Mouse (Mus musculus) CH12.LX (cell line): ENCODE measurements around the gene Trim33. TPM values are rescaled to one million over a fixed set of nuclear protein-coding genes. Genes with fewer than 3 reads are reported as not detected.
A peak's percentile ranks its signal among the peaks of the same experiment; 100 is the strongest.

Experiments
- DNase-seq: peaks from one replicate; pipeline ENCODE4 v3.0.0-alpha.2; 2013; ENCODE audit errors: extremely low read depth
- H3K27ac ChIP-seq: 2 replicates; pipeline ENCODE4 v1.5.1; 2012; ENCODE audit warnings: low read depth, mild to moderate bottlenecking, control low read depth, moderate library complexity; ENCODE audit not compliant: insufficient read depth
- H3K27me3 ChIP-seq: replicated peaks from 2 replicates; pipeline ENCODE3; 2012; ENCODE audit warnings: inconsistent platforms
- H3K36me3 ChIP-seq, 2 experiments: replicated peaks in 1 of 2; 2 replicates each; pipeline versions ENCODE3 to v1.6.1; 2012; ENCODE audit warnings: inconsistent platforms in 1 of 2, low read length in 1 of 2, mild to moderate bottlenecking in 1 of 2, mixed read lengths in 1 of 2, moderate library complexity in 1 of 2; ENCODE audit not compliant: control insufficient read depth in 1 of 2, insufficient read depth in 1 of 2
- H3K4me1 ChIP-seq, 2 experiments: 2 replicates each; pipeline ENCODE4 v1.6.1; 2012; ENCODE audit warnings: inconsistent platforms in 1 of 2, moderate library complexity in 1 of 2; ENCODE audit not compliant: insufficient read depth in 2 of 2, control insufficient read depth in 1 of 2
- H3K4me2 ChIP-seq: 2 replicates; pipeline ENCODE4 v1.6.1; 2012; ENCODE audit warnings: low read depth, mild to moderate bottlenecking, control low read depth; ENCODE audit not compliant: poor library complexity, insufficient read depth, severe bottlenecking
- H3K4me3 ChIP-seq, 3 experiments: fragments of 150-350 bp in 1 of 3; sonication (generic) in 1 of 3; replicated peaks in 1 of 3; 2 replicates each; pipeline versions ENCODE3 to v1.5.1; 2011 to 2012; ENCODE audit warnings: low read depth in 2 of 3, low read length in 2 of 3, mild to moderate bottlenecking in 2 of 3, moderate library complexity in 2 of 3, control low read depth in 1 of 3, improper control_type of control experiment in 1 of 3, inconsistent platforms in 1 of 3, mixed read lengths in 1 of 3; ENCODE audit not compliant: poor library complexity in 1 of 3
- H3K79me2 ChIP-seq: replicated peaks from 2 replicates; pipeline ENCODE4 v1.6.1; 2012; ENCODE audit warnings: mild to moderate bottlenecking, moderate library complexity; ENCODE audit not compliant: control insufficient read depth, poor library complexity, insufficient read depth, severe bottlenecking; ENCODE audit errors: extremely low read depth
- H3K9ac ChIP-seq: 2 replicates; pipeline ENCODE4 v1.6.1; 2012; ENCODE audit warnings: low read depth, mild to moderate bottlenecking, control low read depth, moderate library complexity; ENCODE audit not compliant: insufficient read depth
- H3K9me3 ChIP-seq: replicated peaks from 2 replicates; pipeline ENCODE3; 2012; ENCODE audit warnings: low read length, inconsistent platforms, mixed read lengths
- CHD1 ChIP-seq: IDR thresholded peaks from 2 replicates; pipeline ENCODE4 v1.6.1; 2012; ENCODE audit warnings: low read depth, low read length, improper control_type of control experiment, inconsistent platforms
- CTCF ChIP-seq, 2 experiments: IDR thresholded peaks in 1 of 2; conservative IDR thresholded peaks in 1 of 2; 2 replicates each; pipeline ENCODE4 v1.5.1; 2011 to 2012; ENCODE audit warnings: low read depth in 2 of 2, low read length in 2 of 2, improper control_type of control experiment in 1 of 2, inconsistent platforms in 1 of 2, mild to moderate bottlenecking in 1 of 2, moderate library complexity in 1 of 2
- ETS1 ChIP-seq: conservative IDR thresholded peaks from 2 replicates; pipeline ENCODE4 v1.6.1; 2012; ENCODE audit warnings: low read depth, mild to moderate bottlenecking, inconsistent platforms, low read length, improper control_type of control experiment, moderate library complexity
- KAT2A ChIP-seq: IDR thresholded peaks from 2 replicates; pipeline ENCODE4 v1.6.1; 2012; ENCODE audit warnings: low read length, improper control_type of control experiment, inconsistent platforms; ENCODE audit not compliant: insufficient replicate concordance
- MYC ChIP-seq: IDR thresholded peaks from 2 replicates; pipeline ENCODE4 v1.6.1; 2011; ENCODE audit warnings: low read depth, mild to moderate bottlenecking, improper control_type of control experiment, low read length
- NELFE ChIP-seq: IDR thresholded peaks from 2 replicates; pipeline ENCODE4 v1.6.1; 2011; ENCODE audit warnings: low read depth, low read length, improper control_type of control experiment
- PAX5 ChIP-seq: IDR thresholded peaks from 2 replicates; pipeline ENCODE4 v1.6.1; 2012; ENCODE audit warnings: low read length, inconsistent platforms, mixed read lengths
- RAD21 ChIP-seq: IDR thresholded peaks from 2 replicates; pipeline ENCODE4 v1.6.1; 2011; ENCODE audit warnings: low read depth, mild to moderate bottlenecking, low read length, improper control_type of control experiment, moderate library complexity
- SMC3 ChIP-seq: IDR thresholded peaks from 2 replicates; pipeline ENCODE4 v1.6.1; 2011; ENCODE audit warnings: low read depth, low read length, improper control_type of control experiment
- ZC3H11A ChIP-seq: IDR thresholded peaks from 2 replicates; pipeline ENCODE4 v1.6.1; 2012; ENCODE audit warnings: low read depth, mild to moderate bottlenecking, inconsistent platforms, low read length, improper control_type of control experiment
- ZNF384 ChIP-seq: IDR thresholded peaks from 2 replicates; pipeline ENCODE4 v1.6.1; 2012; ENCODE audit warnings: low read depth, low read length, improper control_type of control experiment, inconsistent platforms
- dilution Hi-C: fragments of 300-500 bp; cut with MboI; formaldehyde crosslinking; loops from 2 replicates; pipeline ENCODE4 v1.14.3; 2020; ENCODE audit warnings: low sequenced_read_pairs; ENCODE audit not compliant: extremely low pct_unique_long_range_greater_than_20kb, extremely low pct_ligation_motif_present
- in situ Hi-C: fragments of 300-500 bp; cut with MboI; formaldehyde crosslinking; loops from 3 replicates; pipeline ENCODE4 v1.14.3; 2019; ENCODE audit warnings: low sequenced_read_pairs, low pct_ligation_motif_present, low pct_unique_long_range_greater_than_20kb, mixed read lengths
- polyA plus RNA-seq: library from polyadenylated mRNA; unstranded; fragments of >175 nt; gene quantifications from 2 replicates; pipeline ENCODE4 v1.2.1, GENCODE M21; 2012; ENCODE audit warnings: low read depth; ENCODE audit not compliant: insufficient read length
- total RNA-seq, 2 experiments: library from RNA; depleted of rRNA; stranded (reverse); fragments of 300-350 nt in 1 of 2; fragments of >200 nt in 1 of 2; gene quantifications; 2 replicates each; pipeline ENCODE4 v1.2.3; 2012 to 2014

Trim33 gene
- total and polyA plus RNA-seq, 3 experiments = 11.7 to 29.3 (median 28.1) TPM

DNA sequence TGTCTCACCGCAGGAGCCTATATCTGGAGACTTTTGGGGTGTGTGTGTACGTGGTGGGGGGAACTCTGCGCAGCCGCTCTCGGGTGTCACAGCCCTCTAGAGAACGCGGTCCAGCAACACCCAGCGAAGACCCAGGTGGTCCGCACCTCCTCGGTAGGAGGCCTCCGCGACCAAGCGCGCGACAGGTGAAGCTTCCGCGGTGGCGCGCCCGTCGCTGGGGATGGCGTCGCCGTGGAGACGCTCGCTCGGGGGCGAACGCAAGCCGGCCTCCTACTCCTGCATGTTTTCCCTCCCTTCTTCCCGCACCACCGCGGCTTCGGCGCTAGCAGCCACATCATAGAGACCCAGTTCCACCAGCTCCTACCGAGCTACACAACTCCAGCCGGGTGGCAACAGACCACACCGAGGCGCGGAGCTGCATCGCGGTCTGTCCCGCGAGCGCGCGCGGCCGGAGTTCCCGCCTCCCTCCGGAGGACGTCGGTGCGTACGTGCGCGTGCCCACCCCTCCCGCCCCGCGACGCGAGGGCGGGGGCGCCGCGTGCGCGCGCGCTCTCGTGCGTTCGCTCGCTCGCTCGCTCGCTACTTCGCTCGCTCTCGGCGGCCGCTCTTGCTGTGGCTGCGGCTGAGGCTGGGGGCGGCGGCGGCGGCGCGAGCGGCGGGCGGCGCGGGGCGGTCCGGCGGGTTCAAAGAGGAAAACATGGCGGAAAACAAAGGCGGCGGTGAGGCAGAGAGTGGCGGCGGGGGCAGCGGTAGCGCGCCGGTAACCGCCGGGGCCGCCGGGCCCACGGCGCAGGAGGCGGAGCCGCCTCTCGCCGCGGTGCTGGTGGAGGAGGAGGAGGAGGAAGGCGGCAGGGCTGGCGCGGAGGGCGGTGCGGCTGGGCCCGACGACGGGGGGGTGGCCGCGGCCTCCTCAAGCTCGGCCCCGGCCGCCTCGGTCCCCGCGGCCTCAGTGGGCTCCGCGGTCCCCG is at the start of gene Trim33 (continued):
- peak; percentile 85 for TF ChIP-seq NELFE

DNA sequence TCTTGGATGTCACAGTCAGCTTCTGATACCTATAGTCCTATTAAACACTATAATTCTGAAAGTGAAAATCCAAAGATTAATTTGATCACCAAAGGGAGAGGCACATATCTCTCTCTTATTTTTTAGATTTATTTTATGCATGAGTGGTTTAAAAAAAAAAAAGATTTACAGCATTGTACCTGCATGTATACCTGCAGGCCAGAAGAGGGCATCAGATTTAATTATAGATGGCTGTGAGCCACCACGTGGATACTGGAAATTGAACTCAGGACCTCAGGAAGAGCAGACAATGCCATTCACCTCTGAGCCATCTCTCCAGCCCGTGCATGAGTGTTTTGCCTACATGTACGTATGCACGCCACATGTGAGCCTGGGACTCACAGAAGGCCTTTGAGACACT is 46.7 kb upstream of the Trim33 start:
- dilution Hi-C loops = no loop called here
- Histone ChIP-seq H3K79me2 (no peaks in the 10 kb centered on the region), H3K4me2 (peak overlapping the region; percentile 61; the same call in 1 of the 2 replicates), H3K4me3 (no peak overlapping the region), H3K4me1 (no peaks in the 10 kb centered on the region), H3K9ac (no peak overlapping the region), H3K27me3 (no peaks in the 10 kb centered on the region), H3K36me3 (no peaks in the 10 kb centered on the region)
- in situ Hi-C loops = no loop called here
- DNase-seq = no peak
- TF ChIP-seq CTCF (conservative IDR thresholded peaks at IDR 0.05 in 1 of 2, IDR thresholded peaks at IDR 0.05 in 1 of 2; ENCODE audit: low read depth in 2 of 2, low read length in 2 of 2) (peak in 1 of 2 experiments; percentile 41; a peak in 2 of 4 replicates), MYC (peak; percentile 82; the same call in 1 of the 2 replicates), PAX5 (no peak), SMC3 (peak; percentile 30), ZNF384 (peak; percentile 91)
- TF ChIP-seq, all 38 proteins: peak for 4
- Histone ChIP-seq H3K9me3 (peaks cover 18% of the 10 kb centered on the region), H3K27ac (no peak overlapping the region)

DNA sequence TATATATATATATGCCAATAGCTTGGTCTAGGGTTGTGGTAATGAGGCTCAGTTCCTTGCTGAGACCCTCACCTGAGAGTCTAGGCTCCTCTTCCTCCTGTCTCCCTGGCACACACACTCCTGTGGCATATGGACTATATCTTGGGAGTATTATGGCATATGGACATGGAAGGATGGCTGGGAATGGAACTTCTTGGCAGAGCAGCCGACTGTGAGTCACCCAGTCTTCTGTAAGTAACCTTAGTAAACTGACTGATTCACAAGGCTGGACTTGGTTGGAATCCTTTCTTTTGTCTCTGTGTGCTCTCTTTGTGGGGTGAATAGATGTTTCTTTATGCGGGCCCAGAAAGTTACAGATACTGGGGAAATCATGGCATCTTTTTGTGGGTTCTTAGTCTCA is 37.6 kb upstream of the Trim33 start:
- dilution Hi-C loops = no loop called here
- TF ChIP-seq ETS1 (no peak), PAX5 (no peak), KAT2A (no peak), SMC3 (no peak), ZC3H11A (no peak), RAD21 (no peak), CHD1 (no peak)
- no peak for DNase-seq

More for the DNA sequence above, 37.6 kb upstream of the Trim33 start:
- peaks cover 1% of the 10 kb centered on the region for H3K9me3 ChIP-seq
- H3K4me2 ChIP-seq = no peak overlapping the region
- H3K4me3 ChIP-seq = no peak overlapping the region
- no peaks in the 10 kb centered on the region for H3K4me1 ChIP-seq
- H3K36me3 ChIP-seq = no peaks in the 10 kb centered on the region
- H3K9ac ChIP-seq = no peak overlapping the region
- in situ Hi-C loops = no loop called here
- H3K27ac ChIP-seq = no peak overlapping the region
- no peaks in the 10 kb centered on the region for H3K79me2 ChIP-seq
- no peaks in the 10 kb centered on the region for H3K27me3 ChIP-seq
